Mouse (Mus musculus) leukemia stem cell, adult 10-12 weeks (primary cell): ENCODE measurements around the gene Glyctk. TPM values are rescaled to one million over a fixed set of nuclear protein-coding genes. Genes with fewer than 3 reads are reported as not detected.

Experiments used
- polyA plus RNA-seq: library from polyadenylated mRNA; stranded (reverse); fragments of >175 nt; gene quantifications from 2 replicates; pipeline ENCODE4 v1.2.3, GENCODE M21; 2012; ENCODE audit warnings: low replicate concordance

The Glyctk gene
- polyA plus RNA-seq: 2.8 and 4.3 TPM in 2 replicates

GRCm38 (mm10) chr9:106158037-106158491 is at the start of gene Glyctk:
Gene Glyctk, minus strand, starts transcription at chr9:106158138.

GRCm38 (mm10) chr9:106202819-106203636 is 45.1 kb upstream of the Glyctk start, which contains the start of gene Twf2:
Gene Twf2, plus strand, starts transcription at chr9:106203108.

GRCm38 (mm10) chr9:106199535-106200272 is 41.8 kb upstream of the Glyctk start, which contains the start of gene Ppm1m:
Gene Ppm1m, minus strand, starts transcription at chr9:106199746.

GRCm38 (mm10) chr9:106170556-106171345 is 12.8 kb upstream of the Glyctk start, which contains the start of gene Wdr82:
Gene Wdr82, plus strand, starts transcription at chr9:106170928.

Other genes with a start within 250 kb of the Glyctk start
- gene Col6a5, start 197.5 kb downstream of the Glyctk start, polyA plus RNA-seq: 0.02 TPM in 1 of 2 replicates, not detected in the other
- 1.1 and 1.9 TPM in 2 replicates for gene Col6a4, start 61.4 kb downstream of the Glyctk start, polyA plus RNA-seq
- gene Wdr82, start 12.8 kb upstream of the Glyctk start, polyA plus RNA-seq: 13.3 and 14.7 TPM in 2 replicates
- 28.1 and 40.4 TPM in 2 replicates for gene Ppm1m, start 41.6 kb upstream of the Glyctk start, polyA plus RNA-seq
- gene Twf2, start 45.0 kb upstream of the Glyctk start, polyA plus RNA-seq: 28.1 and 30.5 TPM in 2 replicates
- gene Tlr9, start 64.5 kb upstream of the Glyctk start, polyA plus RNA-seq: 6.2 and 11.7 TPM in 2 replicates
- 7.5 and 12.5 TPM in 2 replicates for gene Alas1, start 90.5 kb upstream of the Glyctk start, polyA plus RNA-seq
- 2.0 and 6.9 TPM in 2 replicates for gene Poc1a, start 122.9 kb upstream of the Glyctk start, polyA plus RNA-seq
- gene Dusp7, start 210.5 kb upstream of the Glyctk start, polyA plus RNA-seq: 13.9 and 19.2 TPM in 2 replicates